Mouse (Mus musculus) frontal cortex, adult 2 months (tissue): ENCODE results near the gene Map3k1. TPM values are rescaled to one million over a fixed set of nuclear protein-coding genes. Genes with fewer than 3 reads are reported as not detected.
A peak's percentile ranks its signal among the peaks of the same experiment; 100 is the strongest.
"Not testable (repeated sequence)": the region's sequence is repeated elsewhere in the genome, so short reads cannot be mapped to it uniquely, and the experiment has no call there.

Experiments used
- DNase-seq, 2 experiments: peaks; one replicate each; pipeline ENCODE4 v3.0.0; 2022; ENCODE audit warnings: low spot score in 1 of 2; ENCODE audit errors: extremely low spot score in 1 of 2
- polyA plus RNA-seq: library from polyadenylated mRNA; depleted of rRNA; stranded (reverse); fragments of >200 nt; gene quantifications from 2 replicates; pipeline ENCODE4 v1.2.3, GENCODE M21; 2012; rRNA removed

Map3k1 gene
- polyA plus RNA-seq, 1 experiment, result 28.7 TPM

DNA sequence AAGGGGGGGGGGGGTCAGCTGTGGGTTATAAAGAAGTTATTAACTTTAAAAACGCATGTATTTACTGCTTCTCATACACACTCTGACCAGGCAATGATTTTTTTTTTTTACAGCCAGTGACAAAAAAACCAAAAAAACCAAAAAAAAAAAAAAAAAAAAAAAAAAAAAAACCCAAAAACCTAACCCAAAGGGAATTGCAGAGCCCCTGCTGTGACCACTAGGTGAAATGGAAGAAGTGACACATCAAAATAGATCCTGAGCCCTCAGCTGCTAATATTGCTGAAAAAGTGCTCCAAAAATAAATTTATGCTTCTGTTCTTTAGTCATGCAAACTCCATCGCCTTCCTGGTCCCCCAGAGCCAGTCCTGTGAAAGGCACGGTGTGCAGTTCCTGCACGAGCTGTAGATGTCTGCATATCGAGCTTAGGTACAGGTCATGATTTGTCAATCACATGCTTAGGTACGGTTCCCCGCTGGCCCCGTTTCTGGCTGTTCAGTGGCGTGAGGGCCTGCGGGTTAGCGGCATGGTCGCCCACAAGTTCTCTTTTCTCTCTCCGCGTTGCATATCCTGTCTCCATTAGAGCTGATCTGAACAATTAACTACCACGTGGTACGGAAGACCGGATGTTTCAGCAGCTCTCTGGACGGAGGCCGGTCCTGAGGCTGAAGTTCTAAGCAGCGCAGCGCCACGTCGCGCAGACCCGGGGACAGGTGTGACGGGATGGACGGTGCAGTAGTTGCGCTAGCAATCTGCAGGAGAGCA is 60.3 kb downstream of the Map3k1 start:
- DNase-seq, result no peak

- DNase-seq, result no peak
Observed at GRCm38 (mm10) chr13:111746831-111747230, 62.0 kb downstream of the Map3k1 start.

GRCm38 (mm10) chr13:111745216-111745615 is 63.6 kb downstream of the Map3k1 start:
- no peak for DNase-seq

- no peak for DNase-seq
Observed at GRCm38 (mm10) chr13:111744233-111745000, 64.4 kb downstream of the Map3k1 start.

DNA sequence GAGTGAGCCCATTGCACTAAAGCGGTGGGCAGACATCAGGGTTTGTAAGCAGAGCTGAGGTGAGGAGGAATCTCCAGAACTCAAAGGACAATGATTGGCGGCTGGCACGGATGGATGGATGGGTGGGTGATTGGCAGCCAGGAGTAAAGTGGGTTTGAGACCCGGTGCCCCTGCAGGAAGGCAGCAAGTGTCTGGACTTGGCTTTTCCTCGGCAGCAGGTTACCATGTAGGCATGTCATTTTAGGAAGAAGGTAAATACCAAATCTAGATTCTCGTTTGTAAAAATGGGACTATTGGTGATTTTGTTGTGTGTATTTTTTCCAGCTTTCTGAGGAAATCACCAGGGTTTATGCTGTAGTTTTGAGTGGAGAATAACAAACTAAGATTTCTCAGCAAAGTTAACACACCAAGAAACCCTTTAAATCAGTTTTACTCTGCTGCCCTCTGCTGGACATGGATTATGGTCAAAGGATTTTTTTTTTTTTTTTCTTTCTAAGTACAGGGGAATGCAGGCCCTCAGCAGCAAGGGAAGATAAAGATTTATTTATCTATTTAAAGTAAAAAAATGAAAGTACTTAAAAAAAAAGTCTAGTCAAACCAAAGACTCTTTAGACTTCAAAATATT is 66.7 kb downstream of the Map3k1 start:
- peak in 1 of 2 experiments; percentile 86 for DNase-seq

DNA sequence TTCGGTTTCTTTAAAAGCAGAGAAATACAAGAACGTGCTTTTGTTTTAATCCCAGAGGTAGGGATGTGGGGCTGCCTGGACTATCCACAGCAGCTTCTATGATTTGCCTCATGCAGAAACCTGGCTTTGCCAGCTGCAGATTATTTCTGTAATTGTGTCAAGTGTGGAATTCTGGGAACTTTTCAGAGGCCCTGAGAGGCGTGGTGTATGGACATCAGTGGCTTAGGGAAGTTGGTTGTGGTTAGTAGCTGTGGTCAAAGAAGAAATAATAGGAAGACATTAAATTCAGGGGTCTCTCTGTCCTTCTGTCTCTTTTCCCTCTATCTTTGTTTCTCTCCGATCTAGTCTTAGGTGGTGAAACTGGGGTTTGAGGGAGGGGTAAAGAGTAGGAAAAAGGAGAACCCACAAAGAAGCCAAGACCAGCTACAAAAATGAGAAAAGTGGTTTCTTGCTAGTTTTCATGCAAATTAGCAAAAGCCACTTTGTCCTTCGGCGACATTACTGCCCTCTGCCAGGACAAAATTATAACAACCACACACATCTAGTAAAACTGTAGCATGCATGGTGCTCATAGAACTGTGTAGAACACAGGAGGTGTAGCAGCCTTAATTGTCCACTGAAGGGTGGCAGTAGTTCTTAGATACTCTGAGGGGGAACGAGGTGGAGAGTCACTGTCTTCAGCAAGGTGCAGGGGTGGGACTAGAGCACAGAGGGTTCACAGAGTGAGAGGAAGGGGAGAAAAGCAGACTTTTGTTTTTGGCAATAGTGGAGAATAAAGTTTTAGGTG is 67.4 kb downstream of the Map3k1 start:
- no peak for DNase-seq

- DNase-seq, result no peak
Observed at GRCm38 (mm10) chr13:111726898-111727297, 81.9 kb downstream of the Map3k1 start.

DNA sequence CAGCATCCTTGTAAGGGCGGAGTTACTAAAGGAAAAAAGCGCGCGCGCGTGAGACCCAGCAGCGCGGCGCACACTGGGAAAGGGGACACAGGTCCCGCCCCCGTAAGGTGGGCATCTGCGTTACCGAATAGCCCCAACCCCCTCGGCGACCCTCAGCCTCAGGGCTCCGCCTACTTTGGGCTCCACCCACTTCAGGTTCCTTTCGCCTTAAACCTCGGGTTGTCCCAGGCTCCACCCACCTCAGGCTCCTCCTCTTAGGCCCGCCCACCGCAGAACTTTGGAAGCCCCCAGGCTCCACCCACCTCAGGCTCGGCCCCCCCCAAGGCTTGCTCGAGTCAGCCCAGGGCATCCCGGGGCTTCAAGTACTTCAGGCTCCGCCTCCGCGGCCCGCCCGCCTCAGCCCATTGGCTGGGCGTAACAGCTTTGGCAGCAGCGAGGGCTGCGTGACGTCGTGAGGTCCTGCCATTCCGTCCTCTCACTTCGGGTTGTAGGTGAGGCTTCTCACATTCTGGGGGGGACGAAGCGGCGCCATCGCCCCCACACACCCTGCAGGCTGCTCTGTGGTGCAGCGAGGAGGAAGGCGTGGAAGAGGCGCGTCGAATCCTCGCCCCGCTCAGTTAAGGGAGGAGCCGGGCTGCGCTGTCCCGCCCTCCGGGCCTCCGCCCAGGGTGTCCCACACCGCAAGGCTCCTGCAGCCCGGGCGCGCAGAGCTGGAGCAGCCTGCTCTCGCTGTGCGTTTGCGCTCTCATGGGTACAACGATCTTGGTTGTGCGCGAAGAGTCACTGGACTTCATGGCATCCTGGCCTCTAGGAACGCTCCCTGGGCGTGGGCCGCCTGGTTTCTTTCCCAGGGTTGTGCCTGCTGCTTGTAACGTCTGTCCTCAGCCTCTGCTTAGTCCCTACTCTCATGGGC is 83.4 kb downstream of the Map3k1 start:
- peak; percentile 91 to 92 for DNase-seq

GRCm38 (mm10) chr13:111724811-111725164 is 84.0 kb downstream of the Map3k1 start:
- DNase-seq, result no peak

DNA sequence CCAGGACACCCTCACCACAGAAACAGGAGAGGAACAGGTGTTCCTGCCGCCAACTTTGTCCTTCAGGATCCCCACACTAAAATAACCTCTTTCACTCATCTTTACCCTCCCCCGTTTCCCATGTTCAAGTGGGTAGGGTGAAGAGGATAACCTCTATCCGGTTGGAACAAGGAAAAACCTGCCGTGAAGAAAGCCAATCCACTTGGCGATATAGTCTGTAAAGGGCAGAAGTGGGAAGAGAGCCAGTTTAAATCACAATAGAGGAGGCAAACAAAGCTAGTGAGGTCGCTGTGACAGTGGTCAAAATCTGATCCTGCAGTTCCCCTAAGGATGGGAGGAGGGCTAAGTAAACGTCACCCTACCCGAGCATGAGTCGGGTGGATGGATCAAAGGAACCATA is 89.1 kb downstream of the Map3k1 start:
- no peak for DNase-seq

GRCm38 (mm10) chr13:111710531-111710930 is 98.3 kb downstream of the Map3k1 start:
- no peak for DNase-seq

DNA sequence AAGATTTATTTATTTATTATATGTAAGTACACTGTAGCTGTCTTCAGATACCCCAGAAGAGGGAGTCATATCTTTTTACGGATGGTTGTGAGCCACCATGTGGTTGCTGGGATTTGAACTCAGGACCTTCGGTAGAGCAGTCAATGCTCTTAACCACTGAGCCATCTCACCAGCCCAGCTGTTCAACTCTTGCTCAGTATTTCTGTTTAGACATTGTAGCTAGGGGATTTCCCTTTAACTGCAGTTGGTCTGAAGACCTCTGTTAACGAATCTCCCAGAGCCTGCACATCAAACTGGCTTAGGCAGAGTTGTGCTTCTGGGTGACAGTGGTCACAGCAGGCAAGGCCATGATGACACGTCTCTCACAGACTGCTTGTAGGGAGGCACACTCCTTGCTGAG is 104.8 kb downstream of the Map3k1 start:
- not testable (repeated sequence) for DNase-seq

GRCm38 (mm10) chr13:111703396-111703795 is 105.4 kb downstream of the Map3k1 start:
- no peak for DNase-seq

Other genes with a start within 250 kb of the Map3k1 start
- not detected in 2 replicates for gene Gm10198, start 216.2 kb downstream of the Map3k1 start, polyA plus RNA-seq
- gene Mier3, start 128.0 kb downstream of the Map3k1 start, polyA plus RNA-seq, result 12.3 and 14.6 TPM in 2 replicates